Mouse (Mus musculus) neural tube, postnatal 0 days (tissue): Measurements from ENCODE around the gene Plcd4. TPM values are rescaled to one million over a fixed set of nuclear protein-coding genes. Genes with fewer than 3 reads are reported as not detected.

Experiments
- microRNA-seq: library from miRNA; unstranded; fragments of <30 nt; microRNA quantifications from one replicate; pipeline ENCODE4, GENCODE M21; 2016
- polyA plus RNA-seq: library from polyadenylated mRNA; unstranded; fragments of >200 nt; fragmentation: Nextera tagmentation; extraction: Ambion mirVana; gene quantifications from 2 replicates; pipeline ENCODE4 v1.2.1, GENCODE M21; 2015

The Plcd4 gene
- 11.7 and 11.9 TPM in 2 replicates for polyA plus RNA-seq

GRCm38 (mm10) chr1:74542451-74542961 is at the start of gene Plcd4:
Plcd4 (plus strand) TSS chr1:74542888.

DNA sequence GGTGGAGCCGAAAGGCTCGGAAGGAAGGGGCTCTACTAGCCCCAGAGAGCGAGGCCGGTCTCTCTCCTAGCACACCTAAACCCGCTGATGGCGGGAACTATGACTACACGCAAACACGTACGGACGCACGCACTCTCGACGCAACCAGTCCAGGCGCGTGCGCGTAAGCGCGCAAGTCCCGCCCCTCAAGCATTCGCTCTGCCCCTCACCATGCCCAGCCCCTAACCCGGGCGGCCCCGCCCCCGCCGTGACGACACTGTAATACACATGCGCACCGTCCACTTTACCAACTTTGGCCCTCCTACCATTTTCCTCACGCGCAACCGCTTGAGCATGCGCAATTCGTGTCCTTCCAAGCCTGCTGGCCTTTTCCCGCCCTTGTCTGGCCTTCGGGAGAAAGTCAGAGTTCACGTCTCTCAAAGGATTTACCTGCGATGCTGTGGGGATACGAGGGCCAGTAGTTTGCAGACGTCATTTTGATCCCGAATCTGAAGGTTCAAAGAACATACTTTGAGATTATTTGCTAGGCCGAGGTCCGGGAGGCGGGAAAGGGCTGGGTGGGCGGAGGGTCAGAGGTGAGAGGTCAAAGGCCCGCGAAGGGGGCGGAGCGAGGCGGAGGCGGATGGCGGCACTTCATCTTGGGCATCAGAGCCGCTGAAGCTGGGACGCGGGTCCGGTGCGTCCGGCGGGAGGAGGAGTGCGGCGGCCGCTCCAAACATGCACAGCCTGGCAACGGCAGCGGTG is 36.8 kb upstream of the Plcd4 start, which contains the start of gene Cnot9:
Cnot9 (plus strand) TSS at position 338 of the 744 bp plus-strand sequence.

GRCm38 (mm10) chr1:74544184-74544583 is 1.5 kb downstream of the Plcd4 start, which contains the start of gene Usp37:
Usp37 (minus strand) TSS chr1:74544284.

GRCm38 (mm10) chr1:74587773-74588445 is 45.2 kb downstream of the Plcd4 start, which contains the start of the genes Zfp142 and Bcs1l:
Zfp142 (minus strand) TSS chr1:74588246.
Bcs1l (plus strand) TSS chr1:74588289.

DNA sequence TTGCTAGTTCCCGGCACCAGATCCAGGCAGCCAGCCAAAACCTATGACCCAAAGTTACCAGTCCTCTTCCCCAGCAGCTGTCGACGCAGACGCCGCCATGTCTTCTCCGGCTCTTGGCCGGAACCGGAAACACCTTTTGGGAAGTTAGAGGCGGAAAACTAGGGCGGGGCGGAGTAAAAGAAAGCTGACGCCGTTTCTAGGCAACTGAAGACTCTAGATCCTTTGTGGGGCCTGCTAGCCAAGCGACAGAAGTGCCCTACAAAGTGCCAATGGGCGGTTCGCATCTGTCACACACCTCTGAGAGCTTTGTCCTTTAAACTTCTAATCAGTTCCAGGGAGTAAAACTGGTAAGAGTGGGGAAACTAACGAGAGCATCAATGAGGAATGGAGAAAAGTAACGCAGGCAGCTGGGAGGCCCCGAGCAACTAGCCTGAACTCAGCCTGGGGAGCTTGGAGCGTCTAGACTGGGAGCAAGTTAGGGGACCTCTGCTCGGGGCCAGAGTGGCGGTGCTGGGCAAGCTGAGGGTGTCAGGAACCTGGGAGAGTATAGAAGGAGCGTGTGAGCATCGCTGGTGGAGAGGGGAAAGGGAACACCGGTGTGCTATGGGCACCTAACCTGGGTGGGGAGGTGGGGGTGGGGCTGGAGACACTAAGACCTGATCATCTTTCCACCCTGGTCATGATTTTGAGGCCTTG is 58.7 kb downstream of the Plcd4 start, which contains the start of the genes Rnf25 and Stk36:
Rnf25 (minus strand) TSS at position 131 of the 696 bp plus-strand sequence.
Stk36 (plus strand) TSS at position 179 of the 696 bp plus-strand sequence.

Small RNA genes within 50 kb of the gene (microRNA-seq; reads per million reads assigned to microRNA genes)
- not detected for gene Gm25035

Other genes with a start within 250 kb of the Plcd4 start
- gene Tmbim1, start 237.3 kb upstream of the Plcd4 start, polyA plus RNA-seq, result 17.0 and 19.7 TPM in 2 replicates
- gene Catip, start 180.8 kb upstream of the Plcd4 start, polyA plus RNA-seq, result 1.6 and 2.3 TPM in 2 replicates
- 2.3 and 3.9 TPM in 2 replicates for gene Slc11a1, start 167.7 kb upstream of the Plcd4 start, polyA plus RNA-seq
- 21.9 and 22.0 TPM in 2 replicates for gene Ctdsp1, start 151.4 kb upstream of the Plcd4 start, polyA plus RNA-seq
- 0.28 TPM in 2 replicates for gene Vil1, start 133.5 kb upstream of the Plcd4 start, polyA plus RNA-seq
- 38.1 and 38.4 TPM in 2 replicates for gene Cnot9, start 36.8 kb upstream of the Plcd4 start, polyA plus RNA-seq
- 13.7 and 14.3 TPM in 2 replicates for gene Usp37, start 1.4 kb downstream of the Plcd4 start, polyA plus RNA-seq
- gene Zfp142, start 45.4 kb downstream of the Plcd4 start, polyA plus RNA-seq, result 5.8 and 6.9 TPM in 2 replicates
- gene Bcs1l, start 45.4 kb downstream of the Plcd4 start, polyA plus RNA-seq, result 14.6 and 15.8 TPM in 2 replicates
- gene Rnf25, start 58.5 kb downstream of the Plcd4 start, polyA plus RNA-seq, result 44.8 and 49.6 TPM in 2 replicates
- 8.4 and 10.6 TPM in 2 replicates for gene Stk36, start 58.6 kb downstream of the Plcd4 start, polyA plus RNA-seq
- 3.4 and 3.9 TPM in 2 replicates for gene Ttll4, start 118.9 kb downstream of the Plcd4 start, polyA plus RNA-seq
- 3.3 and 4.4 TPM in 2 replicates for gene Cyp27a1, start 170.7 kb downstream of the Plcd4 start, polyA plus RNA-seq
- 0.06 and 0.09 TPM in 2 replicates for gene Prkag3, start 206.3 kb downstream of the Plcd4 start, polyA plus RNA-seq
- gene Wnt6, start 229.0 kb downstream of the Plcd4 start, polyA plus RNA-seq, result 9.5 and 18.5 TPM in 2 replicates
- 0.41 and 0.75 TPM in 2 replicates for gene Wnt10a, start 248.6 kb downstream of the Plcd4 start, polyA plus RNA-seq